Mouse (Mus musculus) MEL (cell line): ENCODE results near the gene Trdmt1. TPM values are rescaled to one million over a fixed set of nuclear protein-coding genes. Genes with fewer than 3 reads are reported as not detected.

Experiments
- DNase-seq: peaks from one replicate; pipeline ENCODE4 v3.0.0; 2011; ENCODE audit warnings: low read depth, low spot score
- H3K27ac ChIP-seq: 2 replicates; pipeline ENCODE4 v1.5.1; 2012; ENCODE audit warnings: low read depth, mild to moderate bottlenecking, control low read depth, low read length, moderate library complexity; ENCODE audit not compliant: control insufficient read depth
- H3K27me3 ChIP-seq, 2 experiments: fragments of 150-350 bp in 1 of 2; sonication (generic) in 1 of 2; 2 replicates each; pipeline ENCODE4 v1.6.1; 2012; ENCODE audit warnings: low read length in 2 of 2, mild to moderate bottlenecking in 2 of 2, improper control_type of control experiment in 1 of 2, moderate library complexity in 1 of 2; ENCODE audit not compliant: insufficient read depth in 2 of 2, control insufficient read depth in 1 of 2
- H3K36me3 ChIP-seq, 2 experiments: 2 replicates each; pipeline ENCODE4 v1.6.1; 2012 to 2014; ENCODE audit warnings: low read length in 2 of 2, improper control_type of control experiment in 1 of 2, inconsistent platforms in 1 of 2, mild to moderate bottlenecking in 1 of 2; ENCODE audit not compliant: insufficient read depth in 2 of 2, control insufficient read depth in 1 of 2
- H3K4me1 ChIP-seq, 2 experiments: fragments of 150-350 bp in 1 of 2; sonication (generic) in 1 of 2; 2 replicates each; pipeline ENCODE4 v1.6.1; 2012; ENCODE audit warnings: low read length in 2 of 2, improper control_type of control experiment in 1 of 2, mild to moderate bottlenecking in 1 of 2; ENCODE audit not compliant: insufficient read depth in 2 of 2, control insufficient read depth in 1 of 2
- H3K4me3 ChIP-seq, 2 experiments: fragments of 150-350 bp in 1 of 2; sonication (generic) in 1 of 2; 2 replicates each; pipeline ENCODE4 v1.5.1; 2012; ENCODE audit warnings: low read depth in 2 of 2, low read length in 2 of 2, mild to moderate bottlenecking in 2 of 2, moderate library complexity in 2 of 2, control low read depth in 1 of 2, improper control_type of control experiment in 1 of 2; ENCODE audit not compliant: control insufficient read depth in 1 of 2, insufficient read depth in 1 of 2
- H3K79me2 ChIP-seq: 2 replicates; pipeline ENCODE4 v1.6.1; 2012; ENCODE audit warnings: mild to moderate bottlenecking, low read length, moderate library complexity; ENCODE audit not compliant: control insufficient read depth, poor library complexity, insufficient read depth
- H3K9ac ChIP-seq: 2 replicates; pipeline ENCODE4 v1.6.1; 2012; ENCODE audit warnings: low read depth, mild to moderate bottlenecking, control low read depth, low read length, moderate library complexity; ENCODE audit not compliant: control insufficient read depth, poor library complexity, severe bottlenecking
- H3K9me3 ChIP-seq: fragments of 150-350 bp; sonication (generic); replicated peaks from 2 replicates; pipeline ENCODE4 v1.6.1; 2012; ENCODE audit warnings: mild to moderate bottlenecking, low read length, improper control_type of control experiment, moderate library complexity; ENCODE audit not compliant: insufficient read depth
- BHLHE40 ChIP-seq: IDR thresholded peaks from 2 replicates; pipeline ENCODE4 v1.6.1; 2012; ENCODE audit warnings: low read depth, mild to moderate bottlenecking, inconsistent platforms, low read length, improper control_type of control experiment, borderline replicate concordance
- CHD1 ChIP-seq: IDR thresholded peaks from 2 replicates; pipeline ENCODE4 v1.6.1; 2012; ENCODE audit warnings: low read depth, mild to moderate bottlenecking, inconsistent platforms, low read length, improper control_type of control experiment
- CTCF ChIP-seq, 3 experiments: IDR thresholded peaks in 2 of 3; conservative IDR thresholded peaks in 1 of 3; 2 replicates each; pipeline ENCODE4 v1.5.1; 2011 to 2012; ENCODE audit warnings: low read length in 3 of 3, low read depth in 2 of 3, mild to moderate bottlenecking in 2 of 3, improper control_type of control experiment in 1 of 3, inconsistent platforms in 1 of 3, mixed read lengths in 1 of 3, moderate library complexity in 1 of 3; ENCODE audit not compliant: control insufficient read depth in 1 of 3, insufficient read depth in 1 of 3, poor library complexity in 1 of 3, severe bottlenecking in 1 of 3
- E2F4 ChIP-seq: IDR thresholded peaks from 2 replicates; pipeline ENCODE4 v1.6.1; 2011; ENCODE audit warnings: low read depth, low read length, improper control_type of control experiment, borderline replicate concordance
- ELF1 ChIP-seq: IDR thresholded peaks from 2 replicates; pipeline ENCODE4 v1.6.1; 2014; ENCODE audit warnings: low read depth, mild to moderate bottlenecking, inconsistent platforms, low read length, improper control_type of control experiment, moderate library complexity
- GABPA ChIP-seq: IDR thresholded peaks from 2 replicates; pipeline ENCODE4 v1.6.1; 2012; ENCODE audit warnings: low read depth, mild to moderate bottlenecking, inconsistent platforms, low read length, improper control_type of control experiment, moderate library complexity
- GATA1 ChIP-seq: IDR thresholded peaks from 2 replicates; pipeline ENCODE4 v1.6.1; 2011; ENCODE audit warnings: low read depth, low read length, improper control_type of control experiment
- JUND ChIP-seq: IDR thresholded peaks from 2 replicates; pipeline ENCODE4 v1.6.1; 2011; ENCODE audit warnings: low read depth, mild to moderate bottlenecking, improper control_type of control experiment, low read length
- MAX ChIP-seq: IDR thresholded peaks from 2 replicates; pipeline ENCODE4 v1.6.1; 2011; ENCODE audit warnings: low read length, improper control_type of control experiment
- MAZ ChIP-seq: IDR thresholded peaks from 2 replicates; pipeline ENCODE4 v1.6.1; 2012; ENCODE audit warnings: low read depth, mild to moderate bottlenecking, inconsistent platforms, low read length, improper control_type of control experiment
- MYB ChIP-seq: IDR thresholded peaks from 2 replicates; pipeline ENCODE4 v1.6.1; 2011; ENCODE audit warnings: mild to moderate bottlenecking, low read depth, low read length, improper control_type of control experiment
- NELFE ChIP-seq: IDR thresholded peaks from 2 replicates; pipeline ENCODE4 v1.6.1; 2011; ENCODE audit warnings: low read depth, low read length, improper control_type of control experiment
- POLR2A ChIP-seq, 2 experiments: IDR thresholded peaks; 2 replicates each; pipeline ENCODE4 v1.6.1; 2011 to 2012; ENCODE audit warnings: low read length in 2 of 2, mild to moderate bottlenecking in 2 of 2, control low read depth in 1 of 2, improper control_type of control experiment in 1 of 2, low read depth in 1 of 2, moderate library complexity in 1 of 2; ENCODE audit not compliant: control insufficient read depth in 1 of 2, insufficient read depth in 1 of 2, poor library complexity in 1 of 2
- POLR2AphosphoS2 ChIP-seq: IDR thresholded peaks from 2 replicates; pipeline ENCODE4 v1.6.1; 2011; ENCODE audit warnings: low read length, improper control_type of control experiment
- POLR2AphosphoS5 ChIP-seq: IDR thresholded peaks from 2 replicates; pipeline ENCODE4 v1.6.1; 2012; ENCODE audit warnings: low read depth, borderline replicate concordance, mild to moderate bottlenecking, inconsistent platforms, low read length, moderate library complexity, mixed read lengths
- RAD21 ChIP-seq: IDR thresholded peaks from 2 replicates; pipeline ENCODE4 v1.6.1; 2011; ENCODE audit warnings: mild to moderate bottlenecking, low read depth, low read length, improper control_type of control experiment
- SIN3A ChIP-seq: IDR thresholded peaks from 2 replicates; pipeline ENCODE4 v1.6.1; 2012; ENCODE audit warnings: low read length, improper control_type of control experiment, inconsistent platforms
- TAL1 ChIP-seq: IDR thresholded peaks from 2 replicates; pipeline ENCODE4 v1.6.1; 2012; ENCODE audit warnings: mild to moderate bottlenecking, inconsistent platforms, low read length, moderate library complexity, mixed read lengths
- TBP ChIP-seq: IDR thresholded peaks from 2 replicates; pipeline ENCODE4 v1.8.0; 2011; ENCODE audit warnings: low read depth, low read length, improper control_type of control experiment
- TCF12 ChIP-seq: IDR thresholded peaks from 2 replicates; pipeline ENCODE4 v1.6.1; 2014; ENCODE audit warnings: low read depth, mild to moderate bottlenecking, inconsistent platforms, low read length, improper control_type of control experiment, moderate library complexity
- UBTF ChIP-seq: IDR thresholded peaks from 2 replicates; pipeline ENCODE4 v1.6.1; 2012; ENCODE audit warnings: low read depth, mild to moderate bottlenecking, inconsistent platforms, low read length, improper control_type of control experiment, moderate library complexity, borderline replicate concordance; ENCODE audit not compliant: insufficient read depth
- USF1 ChIP-seq: IDR thresholded peaks from 2 replicates; pipeline ENCODE4 v1.6.1; 2014; ENCODE audit warnings: low read depth, mild to moderate bottlenecking, inconsistent platforms, low read length, improper control_type of control experiment, moderate library complexity
- USF2 ChIP-seq, 2 experiments: IDR thresholded peaks; 2 replicates each; pipeline ENCODE4 v1.6.1; 2011 to 2012; ENCODE audit warnings: improper control_type of control experiment in 2 of 2, low read length in 2 of 2, borderline replicate concordance in 1 of 2, inconsistent platforms in 1 of 2, low read depth in 1 of 2, mild to moderate bottlenecking in 1 of 2; ENCODE audit not compliant: insufficient read depth in 1 of 2
- ZKSCAN1 ChIP-seq: IDR thresholded peaks from 2 replicates; pipeline ENCODE4 v1.6.1; 2012; ENCODE audit warnings: low read depth, mild to moderate bottlenecking, inconsistent platforms, low read length, improper control_type of control experiment, moderate library complexity
- ZNF384 ChIP-seq: IDR thresholded peaks from 2 replicates; pipeline ENCODE4 v1.6.1; 2012; ENCODE audit warnings: low read depth, mild to moderate bottlenecking, inconsistent platforms, low read length, improper control_type of control experiment
- polyA plus RNA-seq, 2 experiments: library from polyadenylated mRNA; stranded (reverse) in 1 of 2; unstranded in 1 of 2; fragments of >175 nt in 1 of 2; fragments of >200 nt in 1 of 2; gene quantifications; 2 replicates each; pipeline versions ENCODE4 v1.2.1 to v1.2.4; 2012; ENCODE audit warnings: low replicate concordance in 2 of 2, low read depth in 1 of 2; ENCODE audit not compliant: insufficient read length in 2 of 2, insufficient read depth in 1 of 2, missing spikeins in 1 of 2
- total RNA-seq: library from RNA; depleted of rRNA; stranded (reverse); fragments of 300-350 nt; gene quantifications from 2 replicates; pipeline ENCODE4 v1.2.3, GENCODE M21; 2012

The Trdmt1 gene
- total and polyA plus RNA-seq, 3 experiments = 8.6 to 9.2 TPM; not detected in 1

- DNase-seq = no peak
- Histone ChIP-seq H3K4me3 (no peak within 1 kb of the TSS), H3K79me2 (no peaks in the 10 kb centered on the region), H3K9me3 (no peaks in the 10 kb centered on the region), H3K27me3 (no peaks in the 10 kb centered on the region; a peak in 1 of 4 replicates), H3K27ac (no peak within 1 kb of the TSS), H3K36me3 (peaks cover 0 to 5% of the 10 kb centered on the region in 2 experiments; a peak in 2 of 4 replicates), H3K4me1 (no peaks in the 10 kb centered on the region; a peak in 1 of 4 replicates), H3K9ac (no peak within 1 kb of the TSS)
- TF ChIP-seq SIN3A (no peak), CTCF (IDR thresholded peaks at IDR 0.05 in 2 of 3, conservative IDR thresholded peaks at IDR 0.05 in 1 of 3; ENCODE audit: control insufficient read depth in 1 of 3, insufficient read depth in 1 of 3, low read depth in 2 of 3, low read length in 3 of 3, poor library complexity in 1 of 3, severe bottlenecking in 1 of 3) (no peak), ZKSCAN1 (no peak), MAZ (no peak), JUND (no peak), MAX (no peak), GABPA (no peak), POLR2A (IDR thresholded peaks at IDR 0.05; ENCODE audit: control insufficient read depth in 1 of 2, insufficient read depth in 1 of 2, low read depth in 1 of 2, low read length in 2 of 2, poor library complexity in 1 of 2) (no peak)
Measured at GRCm38 (mm10) chr2:13491734-13492133, 52.7 kb downstream of the Trdmt1 start, which contains the start of gene Cubn. Gene Cubn (minus strand): TSS chr2:13491813.

DNA sequence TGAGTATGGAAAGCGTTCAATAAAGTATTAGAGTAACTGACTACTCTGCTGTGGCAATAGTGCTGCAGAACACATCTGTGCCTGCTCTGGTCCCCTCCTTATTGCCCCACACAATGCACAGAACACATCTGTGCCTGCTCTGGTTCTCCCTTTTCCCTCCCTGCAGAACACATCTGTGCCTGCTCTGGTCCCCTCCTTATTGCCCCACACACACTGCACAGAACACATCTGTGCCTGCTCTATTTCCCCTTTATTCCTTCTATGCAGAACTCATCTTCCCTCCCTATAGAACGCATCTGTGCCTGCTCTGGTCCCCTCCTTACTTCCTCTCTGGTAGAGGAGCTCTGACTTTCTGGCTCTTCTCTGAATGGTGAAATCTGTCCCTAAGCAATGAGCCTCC is 54.0 kb downstream of the Trdmt1 start:
- DNase-seq = no peak
- Histone ChIP-seq H3K9me3 (no peaks in the 10 kb centered on the region), H3K79me2 (no peaks in the 10 kb centered on the region), H3K9ac (no peak overlapping the region), H3K4me3 (no peak overlapping the region)
- TF ChIP-seq GATA1 (no peak), RAD21 (no peak), ELF1 (no peak), TBP (no peak), USF2 (IDR thresholded peaks at IDR 0.05; ENCODE audit: borderline replicate concordance in 1 of 2, insufficient read depth in 1 of 2, low read depth in 1 of 2, low read length in 2 of 2) (no peak), BHLHE40 (no peak), UBTF (no peak), MYB (no peak), NELFE (no peak), TCF12 (no peak), POLR2AphosphoS2 (no peak), USF1 (no peak), CHD1 (no peak), TAL1 (no peak), GABPA (no peak), POLR2AphosphoS5 (no peak), ZKSCAN1 (no peak), E2F4 (no peak), ZNF384 (no peak), MAX (no peak)
- TF ChIP-seq, all 39 proteins: peak for 0
- no peaks in the 10 kb centered on the region for H3K4me1 ChIP-seq
- H3K27me3 ChIP-seq = no peaks in the 10 kb centered on the region; a peak in 1 of 4 replicates
- H3K27ac ChIP-seq = no peak overlapping the region
- H3K36me3 ChIP-seq = peaks cover 0 to 2% of the 10 kb centered on the region in 2 experiments; a peak in 1 of 4 replicates
